Mouse (Mus musculus) cortical plate, adult 2 months (tissue): Measurements from ENCODE around the gene Mcl1.

Experiments used
- CTCF ChIP-seq: fragments of 200-500 bp; IDR thresholded peaks from 2 replicates; pipeline ENCODE4 v1.5.1; 2011; ENCODE audit warnings: mild to moderate bottlenecking, control low read depth, low read length; ENCODE audit not compliant: insufficient read depth; ENCODE audit errors: extremely low read depth
- POLR2A ChIP-seq: fragments of 200-500 bp; IDR thresholded peaks from 2 replicates; pipeline ENCODE4 v1.6.1; 2011; ENCODE audit warnings: mild to moderate bottlenecking, low read length, control low read depth; ENCODE audit not compliant: insufficient read depth; ENCODE audit errors: extremely low read depth

GRCm38 (mm10) chr3:95709967-95710366 is 51.4 kb downstream of the Mcl1 start:
- TF ChIP-seq CTCF (no peak), POLR2A (no peak)
